Mouse (Mus musculus): ENCODE results near the gene Pik3cd. TPM values are rescaled to one million over a fixed set of nuclear protein-coding genes. Genes with fewer than 3 reads are reported as not detected.

The Pik3cd gene
- polyA plus RNA-seq, 1 experiment from 2014 or later = 4.8 TPM

DNA sequence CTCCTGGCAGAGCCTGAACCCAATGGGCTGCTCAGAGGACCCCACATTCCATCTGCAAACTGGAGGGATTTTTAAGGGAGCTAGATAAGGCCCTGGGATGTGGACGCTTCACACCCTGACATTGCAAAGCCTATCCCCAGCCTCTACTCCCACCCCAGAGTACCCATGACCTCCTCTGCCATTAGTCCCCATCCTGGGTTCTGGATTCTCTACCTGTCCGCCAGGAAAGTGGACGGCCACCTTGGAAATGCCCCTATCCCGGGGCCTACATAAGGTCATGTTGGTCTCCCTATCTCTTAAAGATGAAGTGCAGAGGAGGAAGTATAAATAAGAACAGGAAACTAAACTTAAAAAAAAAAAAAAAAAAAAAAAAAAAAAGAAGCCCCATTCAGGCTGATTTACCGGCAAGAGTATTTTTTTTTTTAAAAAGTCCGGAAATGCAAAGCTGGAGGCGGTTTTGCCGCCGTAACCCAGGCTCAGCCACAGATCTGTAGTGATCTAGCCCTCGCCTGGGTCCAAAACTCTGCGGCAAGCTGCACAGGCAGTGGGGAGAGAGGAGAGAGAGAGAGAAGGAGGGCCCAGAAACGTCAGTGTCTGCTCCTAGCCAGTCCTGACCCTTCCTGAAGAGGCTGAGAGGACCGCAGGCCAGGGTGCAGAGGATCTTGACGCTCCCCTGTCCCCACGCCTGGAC is 4.7 kb downstream of the Pik3cd start:
- Histone ChIP-seq H3K36me3 (ENCODE audit: control insufficient read depth, insufficient read depth, low read length) (no peaks in the 10 kb centered on the region), H3K27ac (ENCODE audit: low read length) (no peak overlapping the region)

DNA sequence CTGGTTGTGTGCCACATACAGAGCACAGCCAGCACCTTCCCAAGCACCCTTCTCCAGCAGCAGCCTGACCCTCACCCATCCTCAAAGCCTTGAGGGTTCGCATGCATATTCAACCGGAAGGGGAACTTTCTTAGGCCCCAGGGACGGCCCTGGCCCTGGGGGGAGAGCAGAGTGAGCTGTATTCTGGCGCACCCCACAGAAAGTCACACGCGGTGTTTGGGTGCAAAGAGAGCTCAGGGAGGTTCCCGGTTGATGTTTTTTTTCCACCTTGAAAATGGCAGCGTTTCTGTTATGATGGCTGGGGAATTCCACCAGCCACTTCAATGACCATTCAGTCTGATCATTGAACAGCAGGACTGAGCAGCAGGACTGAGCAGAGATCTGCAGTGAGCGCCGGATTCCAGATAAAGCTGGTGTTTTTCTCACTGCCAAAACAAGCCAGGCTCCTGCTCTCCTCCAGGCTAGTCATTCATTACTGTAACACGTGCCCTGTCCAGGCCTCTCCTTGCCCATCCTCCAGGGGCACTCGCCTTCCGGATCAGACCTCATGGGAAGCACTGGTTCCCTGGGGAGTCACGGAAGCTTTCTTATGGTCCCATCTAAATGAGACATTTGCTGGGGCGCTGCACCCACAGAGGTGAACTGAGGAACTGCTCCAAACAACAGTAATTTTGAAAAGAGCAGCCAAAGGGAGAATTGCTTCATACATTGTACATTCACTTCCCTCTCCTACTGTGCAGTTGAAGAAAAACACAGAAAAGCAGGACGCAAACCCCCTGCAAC is 6.0 kb downstream of the Pik3cd start:
- H3K9me3 ChIP-seq (ENCODE audit: control insufficient read depth, low read length) = no peaks in the 10 kb centered on the region
- peaks cover 10% of the 10 kb centered on the region; the same call in 1 of the 2 replicates for H3K4me1 ChIP-seq (ENCODE audit: control insufficient read depth, insufficient read depth, low read length)
- ATAC-seq = peak; percentile 19
- H3K36me3 ChIP-seq (ENCODE audit: control insufficient read depth, insufficient read depth, low read length) = no peaks in the 10 kb centered on the region
- whole genome bisulfite sequencing = 34% methylated on average over 16 of the region's 16 CpGs
- H3K4me3 ChIP-seq (ENCODE audit: low read length) = no peak overlapping the region
- no peak overlapping the region for H3K9ac ChIP-seq (ENCODE audit: low read depth, low read length)
- H3K4me2 ChIP-seq (ENCODE audit: low read depth, low read length) = 0 out of 2 replicates have a peak overlapping the region, but pooled peaks have one; percentile 9
- peaks cover 2% of the 10 kb centered on the region; the same call in 1 of the 2 replicates for H3K27me3 ChIP-seq (replicated peaks; ENCODE audit: control insufficient read depth, insufficient read depth, low read length)
- H3K27ac ChIP-seq (ENCODE audit: low read length) = peak overlapping the region; percentile 12; the same call in 1 of the 2 replicates

More for the DNA sequence above, 4.7 kb downstream of the Pik3cd start:
- ATAC-seq = peak; percentile 45; the same call in 1 of the 2 replicates
- no peaks in the 10 kb centered on the region for H3K9me3 ChIP-seq (ENCODE audit: control insufficient read depth, low read length)
- WGBS = 24% methylated on average over 15 of the region's 15 CpGs
- H3K27me3 ChIP-seq (replicated peaks; ENCODE audit: control insufficient read depth, insufficient read depth, low read length) = peaks cover 2% of the 10 kb centered on the region; the same call in 1 of the 2 replicates
- H3K4me1 ChIP-seq (ENCODE audit: control insufficient read depth, insufficient read depth, low read length) = peaks cover 10% of the 10 kb centered on the region; the same call in 1 of the 2 replicates
- H3K4me3 ChIP-seq (ENCODE audit: low read length) = peak overlapping the region; percentile 68
- peak overlapping the region; percentile 74 for H3K4me2 ChIP-seq (ENCODE audit: low read depth, low read length)
- H3K9ac ChIP-seq (ENCODE audit: low read depth, low read length) = peak overlapping the region; percentile 80

DNA sequence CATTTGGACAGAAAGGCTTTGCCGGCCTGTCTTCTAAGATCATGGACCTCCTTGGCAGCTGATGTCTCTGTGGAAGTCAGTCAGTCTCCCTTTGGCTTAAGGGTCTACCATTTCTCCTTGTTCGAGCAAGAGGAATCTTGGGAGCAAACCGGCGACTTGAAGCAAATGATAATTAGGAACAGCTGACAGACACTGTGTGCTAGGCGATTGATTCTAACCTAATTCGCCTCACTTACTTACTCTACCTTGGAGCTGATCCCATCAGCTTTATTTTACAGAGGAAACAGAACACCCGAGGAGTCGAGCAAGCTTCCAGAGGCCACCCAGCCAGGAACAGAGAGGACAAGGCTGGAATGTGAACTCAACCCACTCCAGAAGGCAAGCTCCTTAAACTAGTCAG is 11.0 kb downstream of the Pik3cd start:
- Histone ChIP-seq H3K9ac (ENCODE audit: low read depth, low read length) (no peak overlapping the region), H3K4me2 (ENCODE audit: low read depth, low read length) (no peak overlapping the region), H3K4me3 (ENCODE audit: low read length) (no peak overlapping the region), H3K9me3 (ENCODE audit: control insufficient read depth, low read length) (no peaks in the 10 kb centered on the region), H3K27me3 (replicated peaks; ENCODE audit: control insufficient read depth, insufficient read depth, low read length) (no peaks in the 10 kb centered on the region), H3K27ac (ENCODE audit: low read length) (no peak overlapping the region), H3K4me1 (ENCODE audit: control insufficient read depth, insufficient read depth, low read length) (0 out of 2 replicates have a peak, but pooled peaks cover 3% of the 10 kb centered on the region), H3K36me3 (ENCODE audit: control insufficient read depth, insufficient read depth, low read length) (no peaks in the 10 kb centered on the region)
- ATAC-seq = no peak
- 73% methylated on average over 8 of the region's 8 CpGs for WGBS

DNA sequence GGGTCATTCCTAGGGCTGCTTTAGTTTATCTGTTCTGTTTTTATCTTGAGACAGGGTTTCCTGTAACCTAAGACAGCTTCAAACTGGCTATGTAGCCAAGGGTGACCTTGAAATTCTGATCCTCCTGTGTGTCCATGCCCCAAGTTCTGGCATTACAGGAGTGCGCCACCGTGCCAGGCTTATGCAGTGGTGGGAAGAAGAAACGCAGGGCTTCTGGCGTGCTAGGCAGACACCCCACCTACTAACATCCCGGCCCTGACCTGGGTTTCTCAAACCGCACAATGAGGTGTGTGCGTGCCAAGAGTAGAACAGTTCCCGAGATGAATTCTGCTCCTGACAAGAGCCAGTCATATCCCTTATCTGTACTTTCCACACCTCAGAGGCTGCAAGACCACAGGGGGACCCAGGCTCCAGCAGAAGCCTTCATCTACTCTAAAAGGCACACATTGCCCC is 11.5 kb downstream of the Pik3cd start:
- Histone ChIP-seq H3K9ac (ENCODE audit: low read depth, low read length) (no peak overlapping the region), H3K9me3 (ENCODE audit: control insufficient read depth, low read length) (no peaks in the 10 kb centered on the region), H3K4me1 (ENCODE audit: control insufficient read depth, insufficient read depth, low read length) (no peaks in the 10 kb centered on the region), H3K27ac (ENCODE audit: low read length) (no peak overlapping the region), H3K36me3 (ENCODE audit: control insufficient read depth, insufficient read depth, low read length) (no peaks in the 10 kb centered on the region), H3K4me3 (ENCODE audit: low read length) (no peak overlapping the region), H3K27me3 (replicated peaks; ENCODE audit: control insufficient read depth, insufficient read depth, low read length) (no peaks in the 10 kb centered on the region), H3K4me2 (ENCODE audit: low read depth, low read length) (no peak overlapping the region)
- 88% methylated on average over 8 of the region's 8 CpGs for WGBS
- no peak for ATAC-seq

DNA sequence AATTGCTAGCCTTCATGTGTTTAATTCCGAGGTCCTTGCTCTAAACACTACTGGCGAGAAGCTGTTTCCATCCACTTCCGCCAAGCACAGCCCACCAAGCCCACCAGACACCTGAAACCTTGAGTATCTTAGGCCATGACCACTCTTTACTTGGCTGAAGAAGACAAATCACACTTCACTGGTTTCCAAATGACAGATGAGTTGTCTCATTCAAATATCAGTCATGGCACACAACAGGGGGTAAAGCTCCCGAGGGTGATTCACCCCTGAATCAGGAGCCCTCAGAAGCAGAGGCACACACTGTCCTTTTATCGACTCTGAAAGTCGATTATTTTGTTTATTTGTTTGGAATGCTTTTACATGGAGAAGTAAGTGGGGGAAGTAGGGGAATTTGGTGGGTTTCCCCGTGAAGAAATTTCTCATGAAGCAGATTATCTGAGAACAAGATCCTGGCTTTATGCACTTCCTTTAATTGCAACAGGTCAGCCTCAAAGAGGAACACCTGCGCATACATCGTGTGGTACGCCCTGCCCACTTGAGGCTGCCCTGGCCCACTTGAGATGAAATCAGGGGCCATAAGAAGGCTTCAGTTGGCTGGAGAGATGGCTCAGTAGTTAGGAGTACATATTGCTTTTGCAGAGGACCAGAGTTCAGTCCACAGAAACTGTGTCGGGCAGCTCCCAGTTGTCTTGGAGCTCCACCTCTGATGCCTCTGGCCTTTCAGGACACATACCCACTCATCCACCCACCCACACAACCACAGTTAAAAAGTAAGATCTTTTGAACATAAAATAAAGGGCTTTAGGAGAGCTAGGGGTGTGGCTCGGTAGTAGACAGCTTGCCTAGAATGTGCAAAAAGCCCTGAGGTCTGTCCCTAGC is 12.3 kb downstream of the Pik3cd start:
- no peak overlapping the region for H3K4me3 ChIP-seq (ENCODE audit: low read length)
- 78% methylated on average over 12 of the region's 12 CpGs for WGBS
- H3K36me3 ChIP-seq (ENCODE audit: control insufficient read depth, insufficient read depth, low read length) = no peaks in the 10 kb centered on the region
- H3K9ac ChIP-seq (ENCODE audit: low read depth, low read length) = no peak overlapping the region
- no peaks in the 10 kb centered on the region for H3K27me3 ChIP-seq (replicated peaks; ENCODE audit: control insufficient read depth, insufficient read depth, low read length)
- H3K27ac ChIP-seq (ENCODE audit: low read length) = no peak overlapping the region
- H3K4me2 ChIP-seq (ENCODE audit: low read depth, low read length) = no peak overlapping the region
- H3K4me1 ChIP-seq (ENCODE audit: control insufficient read depth, insufficient read depth, low read length) = no peaks in the 10 kb centered on the region
- H3K9me3 ChIP-seq (ENCODE audit: control insufficient read depth, low read length) = no peaks in the 10 kb centered on the region
- ATAC-seq = no peak

DNA sequence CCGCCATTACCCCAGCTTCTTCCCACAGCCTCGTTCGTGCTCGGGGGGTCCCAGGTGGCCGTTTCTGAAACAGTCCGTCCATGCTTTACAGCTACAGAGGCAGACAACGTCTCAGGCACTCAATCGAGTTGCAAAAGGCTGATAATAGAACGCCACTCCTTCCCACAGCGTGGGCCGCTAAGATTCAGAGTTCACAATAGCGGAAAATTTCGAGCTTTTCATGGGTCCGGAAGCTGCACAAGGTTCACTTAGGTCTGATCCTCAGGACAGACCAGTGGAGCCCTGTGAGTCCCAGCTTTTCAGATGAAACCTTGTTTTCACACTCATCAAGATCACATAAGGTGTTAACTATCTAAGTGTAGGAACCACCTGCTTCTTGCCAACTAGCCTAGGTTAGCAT is 13.5 kb downstream of the Pik3cd start:
- Histone ChIP-seq H3K4me2 (ENCODE audit: low read depth, low read length) (no peak overlapping the region), H3K36me3 (ENCODE audit: control insufficient read depth, insufficient read depth, low read length) (no peaks in the 10 kb centered on the region), H3K27ac (ENCODE audit: low read length) (no peak overlapping the region), H3K4me3 (ENCODE audit: low read length) (no peak overlapping the region), H3K27me3 (replicated peaks; ENCODE audit: control insufficient read depth, insufficient read depth, low read length) (no peaks in the 10 kb centered on the region), H3K4me1 (ENCODE audit: control insufficient read depth, insufficient read depth, low read length) (no peaks in the 10 kb centered on the region), H3K9ac (ENCODE audit: low read depth, low read length) (no peak overlapping the region), H3K9me3 (ENCODE audit: control insufficient read depth, low read length) (no peaks in the 10 kb centered on the region)
- ATAC-seq = no peak
- WGBS = 84% methylated on average over 14 of the region's 14 CpGs

DNA sequence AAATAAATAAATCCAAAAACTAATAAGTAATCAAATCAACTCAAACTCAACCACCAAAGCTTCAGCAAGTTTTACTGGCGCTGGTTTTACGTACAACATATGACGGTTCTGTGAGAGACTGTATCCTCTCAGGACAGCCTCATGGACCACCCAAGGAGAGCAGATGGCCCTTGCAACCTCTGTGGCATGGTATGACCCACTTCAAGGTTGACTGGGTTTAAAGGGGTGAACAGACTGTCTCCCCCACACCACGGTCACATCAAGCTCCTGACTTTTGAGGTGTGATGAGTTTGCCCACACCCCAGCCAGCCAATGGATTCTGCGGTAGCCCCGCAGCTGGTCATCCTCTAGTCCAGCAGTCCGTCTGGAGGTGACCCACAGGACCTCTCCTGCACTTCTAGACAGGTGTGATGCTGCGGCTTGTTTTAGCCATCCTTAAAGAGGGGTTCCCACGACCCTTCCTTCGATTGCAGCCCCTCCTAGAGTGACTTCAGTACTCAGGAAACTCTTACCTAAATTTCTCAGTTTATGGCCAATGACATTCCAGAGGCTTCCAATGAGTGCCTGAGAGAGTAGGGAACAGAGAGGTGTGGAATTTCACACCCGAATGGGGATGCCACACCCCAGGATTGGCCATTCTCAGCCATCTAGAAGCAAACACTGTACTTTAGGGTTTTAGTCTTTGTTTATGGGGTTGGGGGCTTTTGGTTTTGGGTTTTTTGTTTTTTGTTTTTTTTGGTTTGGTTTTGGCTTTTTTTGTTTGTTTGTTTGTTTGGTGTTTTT is 17.3 kb downstream of the Pik3cd start:
- Histone ChIP-seq H3K4me2 (ENCODE audit: low read depth, low read length) (no peak overlapping the region), H3K4me1 (ENCODE audit: control insufficient read depth, insufficient read depth, low read length) (no peaks in the 10 kb centered on the region), H3K27ac (ENCODE audit: low read length) (no peak overlapping the region), H3K27me3 (replicated peaks; ENCODE audit: control insufficient read depth, insufficient read depth, low read length) (no peaks in the 10 kb centered on the region), H3K36me3 (ENCODE audit: control insufficient read depth, insufficient read depth, low read length) (no peaks in the 10 kb centered on the region), H3K9ac (ENCODE audit: low read depth, low read length) (no peak overlapping the region), H3K4me3 (ENCODE audit: low read length) (no peak overlapping the region), H3K9me3 (ENCODE audit: control insufficient read depth, low read length) (no peaks in the 10 kb centered on the region)
- WGBS = 69% methylated on average over 11 of the region's 11 CpGs
- ATAC-seq = no peak

DNA sequence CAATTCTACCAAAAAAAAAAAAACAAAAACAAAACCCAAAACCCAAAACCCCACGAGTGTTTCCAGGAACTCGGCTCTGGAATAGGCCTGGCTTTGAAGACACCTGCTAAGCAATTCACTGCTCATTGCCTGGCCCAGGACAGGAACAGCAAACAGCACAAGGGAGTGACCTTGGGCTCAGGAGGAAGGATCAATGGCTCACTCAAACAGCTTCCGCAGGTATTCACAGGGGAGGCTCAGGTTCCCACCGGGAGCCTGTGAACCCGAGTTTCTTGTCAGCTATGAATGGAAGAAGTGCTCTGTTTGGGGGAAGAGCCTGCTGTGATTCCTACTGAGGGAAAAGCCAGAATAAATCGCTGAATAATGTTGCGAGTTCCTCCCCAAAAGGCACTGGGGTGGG is 18.5 kb downstream of the Pik3cd start:
- Histone ChIP-seq H3K36me3 (ENCODE audit: control insufficient read depth, insufficient read depth, low read length) (no peaks in the 10 kb centered on the region), H3K27ac (ENCODE audit: low read length) (no peak overlapping the region), H3K27me3 (replicated peaks; ENCODE audit: control insufficient read depth, insufficient read depth, low read length) (no peaks in the 10 kb centered on the region), H3K9me3 (ENCODE audit: control insufficient read depth, low read length) (no peaks in the 10 kb centered on the region), H3K9ac (ENCODE audit: low read depth, low read length) (no peak overlapping the region), H3K4me3 (ENCODE audit: low read length) (no peak overlapping the region), H3K4me2 (ENCODE audit: low read depth, low read length) (no peak overlapping the region), H3K4me1 (ENCODE audit: control insufficient read depth, insufficient read depth, low read length) (no peaks in the 10 kb centered on the region)
- WGBS = 20% methylated on average over 7 of the region's 7 CpGs
- ATAC-seq = peak; percentile 53; the same call in 1 of the 2 replicates

All from intestine, embryonic 16.5 days (tissue).